Mouse (Mus musculus) T-helper 2 cell (primary cell): Measurements from ENCODE around the gene Kif3a.

Source experiments
- in situ Hi-C: fragments of 300-600 bp; cut with MboI, MseI; formaldehyde crosslinking; loops from one replicate; pipeline ENCODE4 v1.15.1; 2025; ENCODE audit warnings: high pct_unique_total_duplicates

Kif3a gene

DNA sequence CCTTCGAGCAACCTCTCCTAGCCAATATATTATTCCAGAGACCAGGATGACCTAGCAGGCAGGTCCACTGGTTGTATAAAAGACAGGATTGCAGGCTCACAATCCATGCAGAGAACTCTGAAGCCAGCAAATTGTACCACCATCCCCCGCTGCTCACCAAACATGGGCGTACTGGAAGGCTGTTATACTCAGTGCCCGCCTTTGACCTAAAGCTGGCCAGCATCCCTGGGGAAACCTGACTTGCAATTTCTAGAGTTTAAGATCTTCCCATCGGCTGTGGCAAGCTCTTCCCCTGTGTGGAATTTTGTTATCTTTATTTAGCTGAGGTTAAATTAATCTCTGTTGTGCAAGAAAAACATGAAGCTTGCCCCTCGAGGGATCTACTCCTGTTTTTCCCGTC, 24.2 kb upstream of the Kif3a start:
- in situ Hi-C loops: no loop called here

DNA sequence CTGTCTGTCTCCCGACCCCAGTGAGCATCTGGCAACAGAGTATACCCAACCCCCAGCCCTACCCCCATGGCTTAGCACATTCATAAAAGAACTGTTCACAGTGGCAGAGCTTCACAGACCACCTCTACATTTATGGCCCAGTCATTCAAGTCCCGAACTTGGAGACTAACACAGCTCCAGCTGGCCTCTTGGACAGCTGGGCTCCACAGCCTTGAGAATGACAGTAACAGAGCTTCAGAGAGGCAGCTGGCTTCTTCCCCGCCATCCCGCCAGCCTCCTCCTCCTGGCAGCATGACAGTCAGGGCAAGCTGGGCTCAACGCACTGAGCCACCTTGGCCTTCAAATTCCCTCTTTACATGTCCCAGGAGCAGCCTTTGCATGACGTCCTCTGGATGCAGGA, 20.9 kb upstream of the Kif3a start:
- in situ Hi-C loops: no loop called here

- in situ Hi-C loops: no loop called here
Measured at GRCm38 (mm10) chr11:53547566-53547965, 19.6 kb upstream of the Kif3a start.

- in situ Hi-C loops: no loop called here
Measured at GRCm38 (mm10) chr11:53548036-53548605, 19.1 kb upstream of the Kif3a start.

GRCm38 (mm10) chr11:53550714-53551113, 16.5 kb upstream of the Kif3a start:
- in situ Hi-C loops: no loop called here

- in situ Hi-C loops: no loop called here
Measured at GRCm38 (mm10) chr11:53551754-53552153, 15.4 kb upstream of the Kif3a start.

- in situ Hi-C loops: loop anchor here (5.0 kb wide), 1 partner anchor 476 kb away; no protein-coding TSS in a partner anchor
Measured at GRCm38 (mm10) chr11:53556529-53556928, 10.7 kb upstream of the Kif3a start.

DNA sequence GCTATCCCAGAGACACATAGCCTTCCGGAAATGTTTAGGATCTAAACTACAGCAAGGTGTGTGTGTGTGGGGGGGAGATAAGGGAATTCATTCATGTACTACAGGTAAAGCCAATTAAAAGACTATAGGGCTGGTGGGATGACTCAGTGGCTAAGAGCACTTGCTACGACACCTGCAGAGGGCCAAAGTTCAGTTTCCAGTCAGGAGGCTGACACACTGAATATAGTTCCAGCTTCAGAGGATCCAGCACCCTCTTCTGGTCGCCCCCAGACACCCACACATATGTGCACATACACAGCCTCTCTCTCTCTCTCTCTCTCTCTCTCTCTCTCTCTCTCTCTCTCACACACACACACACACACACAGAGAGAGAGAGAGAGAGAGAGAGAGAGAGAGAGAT, 9.2 kb upstream of the Kif3a start:
- in situ Hi-C loops: loop anchor here (5.0 kb wide), 1 partner anchor 474 kb away; no protein-coding TSS in a partner anchor

- in situ Hi-C loops: loop anchor here (5.0 kb wide), 1 partner anchor 472 kb away; no protein-coding TSS in a partner anchor
Measured at GRCm38 (mm10) chr11:53559980-53560379, 7.2 kb upstream of the Kif3a start.

GRCm38 (mm10) chr11:53561986-53562385, 5.2 kb upstream of the Kif3a start:
- in situ Hi-C loops: no loop called here

DNA sequence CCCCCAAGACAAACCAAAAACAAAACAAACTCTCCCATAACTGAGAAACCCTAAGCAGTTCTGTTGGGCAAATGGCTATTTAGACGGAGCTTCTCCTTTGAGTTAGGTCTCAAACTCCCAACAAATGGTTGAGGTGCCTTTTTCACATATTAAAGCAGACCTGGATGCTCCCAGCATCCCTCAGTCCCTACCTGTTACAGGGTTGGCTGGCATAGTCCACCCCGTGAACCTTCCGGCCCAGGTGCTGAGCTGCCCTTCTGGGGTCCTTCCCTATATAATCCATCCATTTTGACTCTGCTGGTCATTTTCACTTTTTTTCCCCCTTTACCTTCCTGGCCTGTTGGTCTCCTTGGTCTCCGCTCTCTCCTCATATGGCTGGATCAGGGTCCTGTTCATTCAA, 533 bp upstream of the Kif3a start:
- in situ Hi-C loops: no loop called here

GRCm38 (mm10) chr11:53580562-53580961, 13.4 kb downstream of the Kif3a start:
- in situ Hi-C loops: loop anchor here (10.0 kb wide), 1 partner anchor 154 kb away; no protein-coding TSS in a partner anchor

GRCm38 (mm10) chr11:53583151-53583550, 16.0 kb downstream of the Kif3a start:
- in situ Hi-C loops: loop anchor here (10.0 kb wide), 1 partner anchor 152 kb away; no protein-coding TSS in a partner anchor

DNA sequence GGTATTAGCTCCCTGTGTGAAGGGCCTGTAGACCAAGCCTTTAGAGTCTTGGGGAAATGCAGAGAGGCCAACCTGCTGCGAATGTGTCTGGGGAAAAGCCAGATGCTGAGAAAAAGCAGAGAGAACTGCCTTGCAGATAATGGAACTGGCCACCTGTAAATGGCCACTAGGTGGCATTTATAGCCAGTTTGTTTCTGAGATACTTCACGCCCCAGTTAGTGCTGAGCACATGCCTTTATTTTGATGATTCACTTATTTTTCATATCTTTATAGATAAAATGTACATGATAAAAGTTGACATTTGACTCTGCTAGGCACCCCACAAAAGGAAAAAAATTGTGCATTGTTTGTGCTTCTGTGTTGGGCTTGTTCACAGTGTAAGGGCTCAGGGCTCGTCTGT, 17.7 kb downstream of the Kif3a start:
- in situ Hi-C loops: loop anchor here (5.0 to 10.0 kb wide), 2 partner anchors 37 to 150 kb away; no protein-coding TSS in a partner anchor

DNA sequence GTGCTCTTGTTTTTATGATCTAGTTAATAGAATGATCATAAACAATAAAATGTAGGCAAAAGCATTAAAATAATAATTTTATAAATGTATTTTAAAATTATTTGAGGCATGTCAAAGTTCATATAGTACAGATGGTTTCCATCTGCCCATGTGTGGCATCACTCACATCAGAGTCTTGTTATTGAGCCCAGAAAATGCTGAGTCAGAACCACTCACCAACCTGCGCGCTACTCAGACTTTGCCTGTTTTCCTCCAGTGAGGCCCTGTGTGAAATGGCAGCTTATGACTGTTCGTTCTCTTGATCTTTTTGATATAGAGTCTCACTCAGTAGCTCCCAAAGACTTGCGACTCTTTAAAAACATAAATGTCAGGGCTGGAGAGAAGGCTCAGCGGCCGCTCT, 18.3 kb downstream of the Kif3a start:
- in situ Hi-C loops: loop anchor here (5.0 to 10.0 kb wide), 2 partner anchors 37 to 149 kb away; no protein-coding TSS in a partner anchor

- in situ Hi-C loops: loop anchor here (5.0 to 10.0 kb wide), 2 partner anchors 34 to 147 kb away; no protein-coding TSS in a partner anchor
Measured at GRCm38 (mm10) chr11:53588279-53588678, 21.1 kb downstream of the Kif3a start.

DNA sequence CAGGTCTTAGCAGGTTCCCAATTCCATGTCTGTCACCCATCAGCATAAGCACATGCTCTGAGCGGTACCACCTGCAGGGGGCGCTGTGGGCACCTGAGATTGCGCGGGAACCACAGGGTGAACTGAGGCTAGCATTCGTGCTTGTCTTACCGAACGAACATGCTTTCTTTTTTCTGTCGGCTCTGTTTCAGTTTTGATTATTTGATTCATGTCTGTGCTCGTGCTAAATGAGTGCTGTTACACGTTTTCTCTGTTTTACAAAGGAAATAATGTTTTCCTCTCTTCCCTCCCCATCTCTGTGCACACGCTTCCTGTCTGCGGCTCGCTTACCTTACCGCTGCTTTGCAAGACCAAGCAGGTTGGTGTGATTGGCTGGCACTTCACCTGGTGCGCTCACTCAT, 23.2 kb downstream of the Kif3a start:
- in situ Hi-C loops: no loop called here

- in situ Hi-C loops: no loop called here
Measured at GRCm38 (mm10) chr11:53591116-53591515, 23.9 kb downstream of the Kif3a start.

GRCm38 (mm10) chr11:53604983-53605382, 37.8 kb downstream of the Kif3a start:
- in situ Hi-C loops: no loop called here

DNA sequence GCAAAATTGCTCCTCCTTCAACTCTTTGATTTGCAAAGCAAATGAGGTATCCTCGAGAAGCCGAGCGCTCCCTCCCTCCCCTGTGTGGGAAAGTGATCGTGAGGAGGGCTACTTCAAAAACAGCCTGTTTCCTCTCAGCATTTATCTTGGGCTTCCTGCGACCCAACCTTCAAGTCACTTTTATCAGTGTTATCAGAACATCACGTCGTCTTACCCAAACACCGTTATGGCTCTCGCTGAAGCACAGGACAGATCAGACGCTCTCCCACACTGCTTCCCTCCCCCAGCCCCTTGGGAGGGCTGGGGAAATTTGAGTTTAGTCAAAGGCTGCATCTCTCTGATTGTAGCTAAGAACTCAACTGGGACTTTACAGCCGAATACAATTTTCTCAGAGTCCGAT, 38.4 kb downstream of the Kif3a start:
- in situ Hi-C loops: no loop called here

DNA sequence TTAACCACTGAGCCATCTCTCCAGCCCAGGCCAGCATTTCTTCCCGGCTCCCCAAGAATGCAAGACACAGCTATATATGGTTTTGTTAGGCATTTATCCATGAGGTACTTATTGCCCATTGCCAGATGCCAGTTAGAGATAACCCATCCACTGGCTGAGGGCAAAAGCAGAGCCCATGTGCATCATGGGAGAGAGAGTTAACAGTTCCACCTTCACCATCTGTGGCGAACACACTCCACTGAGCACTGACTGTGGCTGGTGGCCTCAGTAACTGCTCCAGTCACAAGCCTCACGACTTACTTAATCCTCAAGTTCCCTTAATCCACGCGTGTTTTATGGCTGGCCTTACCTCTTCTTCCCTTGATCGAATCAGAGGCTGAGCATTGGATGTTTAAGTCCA, 42.1 kb downstream of the Kif3a start:
- in situ Hi-C loops: no loop called here

- in situ Hi-C loops: no loop called here
Measured at GRCm38 (mm10) chr11:53609672-53610071, 42.5 kb downstream of the Kif3a start.

DNA sequence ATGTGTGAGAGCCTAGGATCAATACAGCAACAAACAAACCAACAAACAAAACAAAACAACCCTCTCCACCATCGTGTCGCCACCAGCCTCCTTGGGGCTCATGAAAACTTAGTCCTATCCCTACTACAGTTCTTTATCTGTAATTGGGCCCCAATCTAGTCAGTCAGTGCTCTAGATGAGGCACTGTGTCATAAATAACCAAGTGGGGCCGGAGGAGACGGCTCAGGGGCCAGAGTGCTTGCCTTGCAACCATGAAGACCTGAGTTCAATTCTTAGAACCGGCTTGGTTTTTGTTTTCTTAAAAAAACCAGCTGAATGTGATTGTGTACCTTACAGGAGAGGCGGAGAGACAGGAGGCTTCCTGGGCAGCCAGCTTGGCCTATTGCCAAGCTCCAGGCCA, 48.0 kb downstream of the Kif3a start:
- in situ Hi-C loops: no loop called here

- in situ Hi-C loops: no loop called here
Measured at GRCm38 (mm10) chr11:53615575-53615974, 48.4 kb downstream of the Kif3a start.
